Mouse (Mus musculus): Measurements from ENCODE around the gene Arfgap3.
"Not testable (repeated sequence)": the region's sequence is repeated elsewhere in the genome, so short reads cannot be mapped to it uniquely, and the experiment has no call there.

Gene Arfgap3

DNA sequence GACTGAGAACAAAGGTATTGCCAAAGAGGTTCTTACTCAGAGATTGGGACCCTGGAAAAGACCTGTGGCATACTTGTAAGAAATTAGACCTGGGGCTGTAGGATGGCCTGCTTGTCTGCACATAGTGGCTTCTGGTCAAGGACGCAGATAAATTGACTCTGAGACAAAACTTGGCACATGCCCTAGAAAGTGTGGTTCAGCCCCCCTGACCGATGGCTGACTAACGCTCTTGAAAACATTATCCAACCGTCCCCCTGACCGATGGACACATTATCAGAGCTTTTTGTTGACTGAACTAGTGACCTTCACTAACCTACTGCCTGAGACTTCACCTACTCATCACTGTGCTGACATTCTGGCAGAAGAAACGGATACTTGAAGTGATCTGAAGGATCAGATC lies 80.1 kb downstream of the Arfgap3 start:
- in situ Hi-C loops (cut with MboI; ENCODE audit: low pct_unique_long_range_greater_than_20kb in 1 of 2, low sequenced_read_pairs in 2 of 2, unreplicated experiment in 1 of 2): not testable (repeated sequence)

DNA sequence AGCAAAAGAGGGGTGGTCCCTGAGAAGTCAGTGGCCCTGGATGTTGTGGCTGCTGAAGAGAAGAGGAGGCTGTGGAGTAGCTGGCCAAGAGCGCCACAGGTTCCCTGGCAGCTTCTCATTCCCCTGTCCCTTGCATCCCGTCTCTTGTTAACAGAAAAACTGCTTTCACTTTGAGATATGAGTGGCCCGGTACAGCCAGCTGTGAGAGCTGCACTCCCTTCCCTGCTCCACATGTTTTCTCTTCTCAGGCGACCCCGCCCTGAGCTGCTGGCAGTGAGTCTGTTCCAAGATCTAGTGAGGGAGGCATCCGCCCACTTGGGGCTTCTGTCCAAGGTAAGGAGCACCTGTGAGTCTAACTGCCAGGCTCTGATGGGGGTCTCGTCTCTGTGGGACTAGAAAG lies 81.6 kb downstream of the Arfgap3 start:
- in situ Hi-C loops (cut with MboI; ENCODE audit: low pct_unique_long_range_greater_than_20kb in 1 of 2, low sequenced_read_pairs in 2 of 2, unreplicated experiment in 1 of 2): not testable (repeated sequence)

DNA sequence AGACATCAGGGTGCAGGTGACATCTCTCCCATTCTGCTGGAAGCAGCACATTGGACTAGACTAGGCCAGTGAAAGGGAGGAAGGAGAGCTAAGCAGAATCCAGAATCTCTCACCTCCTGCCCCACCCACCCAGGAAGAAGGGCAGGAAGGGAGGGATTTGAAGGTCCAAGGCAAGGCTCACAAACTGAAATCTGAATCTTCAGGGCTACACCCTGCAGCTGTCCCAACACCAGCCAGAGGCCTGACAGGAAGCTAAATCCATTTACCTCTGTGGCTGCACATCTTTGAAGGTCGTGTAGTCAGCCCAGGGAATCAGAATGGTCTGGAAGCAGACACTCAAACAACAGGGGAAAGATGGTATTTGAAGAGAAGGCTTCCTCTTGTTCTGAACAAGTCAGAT lies 84.8 kb downstream of the Arfgap3 start:
- in situ Hi-C loops (cut with MboI; ENCODE audit: low pct_unique_long_range_greater_than_20kb in 1 of 2, low sequenced_read_pairs in 2 of 2, unreplicated experiment in 1 of 2): no loop called here

DNA sequence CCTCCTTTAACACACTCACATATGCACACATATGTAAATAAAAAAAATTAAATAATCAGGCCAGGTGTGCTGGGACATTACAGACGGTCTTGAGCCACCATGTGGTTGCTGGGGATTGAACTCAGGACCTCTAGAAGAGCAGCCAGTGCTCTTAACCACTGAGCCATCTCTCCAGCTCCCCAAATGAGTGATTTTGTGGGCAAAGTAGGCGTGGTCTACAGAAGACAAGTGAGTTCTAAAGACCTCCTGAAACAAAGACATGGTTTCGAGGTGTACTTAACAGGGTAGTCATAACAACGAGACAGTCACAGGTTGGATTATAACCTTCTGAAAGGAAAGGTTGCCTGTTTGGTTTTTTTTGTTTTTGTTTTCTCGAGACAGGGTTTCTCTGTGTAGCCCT lies 86.6 kb downstream of the Arfgap3 start:
- in situ Hi-C loops (cut with MboI; ENCODE audit: low pct_unique_long_range_greater_than_20kb in 1 of 2, low sequenced_read_pairs in 2 of 2, unreplicated experiment in 1 of 2): no loop called here

DNA sequence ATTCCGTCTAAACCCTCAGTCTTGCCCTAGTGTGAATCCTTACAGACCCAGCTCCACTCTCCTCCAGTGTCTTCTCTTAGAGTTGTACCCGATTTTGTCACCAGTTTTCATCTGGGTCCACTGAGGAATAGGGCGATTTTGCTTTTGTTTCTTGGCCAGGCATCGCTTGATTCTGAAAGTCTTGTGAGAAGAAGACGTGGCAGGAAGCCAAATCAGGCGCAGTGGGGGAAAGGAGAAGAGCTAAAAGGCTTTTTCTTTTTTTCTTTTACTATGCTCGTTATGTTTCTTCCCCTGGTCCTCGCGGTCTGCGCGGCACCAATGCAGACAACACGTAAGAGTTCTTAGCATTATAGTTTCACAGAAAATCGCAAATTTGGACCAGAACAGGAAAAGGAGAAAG lies 92.1 kb downstream of the Arfgap3 start:
- in situ Hi-C loops (cut with MboI; ENCODE audit: low pct_unique_long_range_greater_than_20kb in 1 of 2, low sequenced_read_pairs in 2 of 2, unreplicated experiment in 1 of 2): no loop called here

DNA sequence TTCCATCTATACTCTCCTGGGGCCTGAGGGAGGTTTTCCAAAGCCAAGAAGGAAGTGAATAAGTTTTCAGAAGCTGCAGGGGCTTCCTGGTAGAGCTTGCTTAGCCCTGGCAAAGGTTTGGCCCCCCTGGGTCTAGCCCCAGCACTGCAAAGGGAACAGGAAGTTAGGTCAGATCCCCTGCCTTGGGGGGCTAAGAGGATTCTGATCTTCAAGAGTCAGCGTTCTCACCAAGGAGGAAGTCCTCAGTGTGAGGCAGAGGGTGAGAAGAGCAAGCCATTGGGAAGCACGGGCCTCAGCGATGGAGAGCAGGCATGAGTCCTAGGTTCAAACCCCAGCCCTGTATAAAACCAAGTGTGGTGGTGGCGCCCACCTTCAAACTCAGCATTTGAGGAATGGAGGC lies 93.6 kb downstream of the Arfgap3 start:
- in situ Hi-C loops (cut with MboI; ENCODE audit: low pct_unique_long_range_greater_than_20kb in 1 of 2, low sequenced_read_pairs in 2 of 2, unreplicated experiment in 1 of 2): no loop called here

DNA sequence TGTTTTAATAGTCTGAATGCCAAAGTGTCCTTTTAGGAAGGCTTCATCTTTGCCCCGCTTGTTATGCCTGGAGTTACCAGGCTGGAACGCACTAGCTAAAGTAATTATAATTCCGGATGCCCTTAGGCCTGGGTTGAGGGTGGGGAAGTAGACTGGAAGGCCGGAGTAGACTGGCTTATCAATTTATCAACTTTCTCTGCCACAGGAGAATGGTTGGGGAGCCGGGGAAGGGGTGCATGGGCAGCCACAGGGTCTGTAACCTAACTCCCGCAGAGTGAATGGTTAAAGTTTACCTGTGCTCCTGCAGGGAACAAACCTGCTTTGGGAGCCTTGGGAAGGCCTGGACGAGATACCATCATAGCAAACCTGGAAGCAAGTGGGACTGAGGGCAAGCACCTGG lies 94.1 kb downstream of the Arfgap3 start:
- in situ Hi-C loops (cut with MboI; ENCODE audit: low pct_unique_long_range_greater_than_20kb in 1 of 2, low sequenced_read_pairs in 2 of 2, unreplicated experiment in 1 of 2): no loop called here

DNA sequence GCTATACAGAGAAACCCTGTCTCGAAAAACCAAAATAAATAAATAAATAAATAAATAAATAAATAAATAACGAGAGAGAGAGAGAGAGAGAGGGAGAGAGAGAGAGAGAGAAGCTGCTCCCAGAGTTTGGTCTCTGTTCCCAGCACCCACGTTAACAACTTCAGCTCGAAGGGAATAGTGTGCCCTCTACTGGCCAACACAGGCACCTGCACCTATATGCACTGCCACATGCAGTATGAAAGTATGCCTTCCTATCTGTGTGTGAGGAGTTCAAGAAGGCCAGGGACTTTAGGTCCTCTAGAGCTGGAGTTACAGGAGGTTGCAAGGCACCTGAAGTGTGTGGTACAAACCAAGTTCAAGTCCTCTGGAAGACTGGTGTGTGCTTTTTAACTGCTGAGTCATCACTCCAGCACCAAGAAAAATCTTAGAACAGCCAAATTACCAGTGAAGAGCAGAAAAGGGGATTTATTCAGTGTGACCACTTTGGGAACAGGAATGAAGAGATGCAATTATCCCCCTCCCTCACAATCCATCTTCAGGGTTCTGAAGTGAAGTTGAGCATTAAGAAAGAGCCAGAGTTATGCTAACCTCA lies 94.8 kb downstream of the Arfgap3 start:
- in situ Hi-C loops (cut with MboI; ENCODE audit: low pct_unique_long_range_greater_than_20kb in 1 of 2, low sequenced_read_pairs in 2 of 2, unreplicated experiment in 1 of 2): no loop called here

DNA sequence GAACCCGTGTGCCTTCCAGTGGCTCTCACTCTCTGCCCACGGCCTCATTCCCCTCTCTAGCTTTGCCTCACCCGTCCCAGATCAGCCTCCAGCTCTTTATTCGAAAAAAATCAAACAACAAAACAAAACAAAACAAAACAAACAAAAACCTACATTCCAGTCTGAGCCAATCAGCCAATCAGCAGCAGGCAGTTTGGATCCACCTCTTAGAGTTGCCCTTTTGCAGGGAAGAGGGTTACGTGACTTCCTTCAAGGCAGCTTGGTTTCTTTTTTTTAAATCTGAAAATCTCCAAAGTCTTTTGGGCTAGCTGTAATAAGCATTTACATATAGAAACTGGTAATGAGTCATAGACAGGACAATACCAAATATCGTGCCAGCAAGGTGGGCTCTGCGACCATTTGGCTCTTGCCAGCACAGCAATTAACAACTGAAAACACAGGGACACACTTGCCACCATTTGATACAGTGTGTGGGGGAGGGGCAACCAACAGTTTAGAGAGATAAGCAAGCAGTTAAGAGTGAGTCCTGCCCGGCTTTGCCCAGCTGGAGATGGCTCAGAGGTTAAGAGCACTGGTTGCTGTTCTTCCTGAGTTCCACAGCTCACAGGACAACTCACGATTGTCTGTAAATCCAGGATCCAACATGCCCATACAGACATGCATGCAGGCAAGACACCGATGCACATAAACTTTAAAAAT lies 95.5 kb downstream of the Arfgap3 start:
- in situ Hi-C loops (cut with MboI; ENCODE audit: low pct_unique_long_range_greater_than_20kb in 1 of 2, low sequenced_read_pairs in 2 of 2, unreplicated experiment in 1 of 2): no loop called here

DNA sequence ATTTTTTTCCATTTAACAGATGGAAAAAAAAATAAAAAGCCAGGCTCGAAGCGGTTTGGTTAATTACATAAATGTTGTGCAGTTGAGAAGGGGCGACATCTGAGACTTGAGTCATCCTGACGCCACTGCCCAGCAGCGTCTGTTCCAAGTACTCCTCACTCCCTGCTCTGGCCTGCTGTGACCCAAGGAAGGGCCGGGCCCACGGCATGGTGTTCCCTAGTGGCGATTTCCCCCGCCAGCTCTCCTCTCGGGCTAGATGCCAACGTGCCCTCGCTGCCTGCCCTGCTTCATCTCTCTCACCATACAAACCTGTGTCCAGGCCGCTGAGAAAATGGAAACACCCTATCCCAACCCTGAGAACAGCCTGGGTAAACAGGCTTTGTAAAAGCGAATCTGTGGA lies 98.0 kb downstream of the Arfgap3 start:
- in situ Hi-C loops (cut with MboI; ENCODE audit: low pct_unique_long_range_greater_than_20kb in 1 of 2, low sequenced_read_pairs in 2 of 2, unreplicated experiment in 1 of 2): no loop called here

DNA sequence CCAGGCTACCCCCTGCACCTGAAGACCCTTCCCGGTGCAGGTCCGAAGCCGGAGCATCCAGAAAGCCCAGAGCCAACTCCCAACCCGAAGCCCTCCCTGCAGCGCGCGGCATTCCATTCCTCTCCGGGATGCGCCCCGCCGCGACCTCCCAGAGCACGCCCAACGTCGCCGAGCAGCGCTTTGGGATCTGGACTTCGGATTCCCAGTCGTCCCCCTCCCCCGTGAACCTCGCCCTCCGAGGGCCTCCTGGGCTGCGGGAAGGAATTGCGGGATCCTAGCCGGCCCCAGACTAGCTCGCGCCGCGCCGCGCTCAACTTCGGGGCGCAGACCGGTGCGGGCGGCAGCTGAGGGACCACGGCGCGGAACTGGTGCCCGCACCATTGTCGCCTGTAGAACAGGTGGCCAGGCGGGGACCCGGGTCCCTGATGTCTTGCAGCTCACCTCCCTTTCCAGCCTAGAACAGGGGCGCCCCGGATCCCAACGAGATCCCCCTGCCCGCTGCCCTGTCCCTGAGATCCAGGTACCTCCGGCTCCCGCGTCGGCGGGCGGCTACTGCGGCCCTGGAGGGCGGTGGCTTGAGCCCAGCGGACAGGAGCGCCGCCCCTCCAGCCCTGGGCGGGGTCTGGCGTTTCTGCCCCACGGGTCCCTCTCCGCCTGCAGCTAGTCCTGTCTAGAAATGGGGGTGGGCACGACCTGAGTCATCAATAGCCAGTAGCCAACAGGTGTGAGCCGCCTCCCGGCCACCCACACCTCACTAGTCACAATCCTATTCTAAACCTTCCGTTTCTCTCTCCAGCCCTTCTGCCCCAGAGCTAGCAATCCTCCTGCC lies 98.7 kb downstream of the Arfgap3 start, which contains the start of gene A4galt:
Gene A4galt (minus strand): TSS at position 599 of the 829 bp plus-strand sequence.
- in situ Hi-C loops (cut with MboI; ENCODE audit: low pct_unique_long_range_greater_than_20kb in 1 of 2, low sequenced_read_pairs in 2 of 2, unreplicated experiment in 1 of 2): no loop called here

DNA sequence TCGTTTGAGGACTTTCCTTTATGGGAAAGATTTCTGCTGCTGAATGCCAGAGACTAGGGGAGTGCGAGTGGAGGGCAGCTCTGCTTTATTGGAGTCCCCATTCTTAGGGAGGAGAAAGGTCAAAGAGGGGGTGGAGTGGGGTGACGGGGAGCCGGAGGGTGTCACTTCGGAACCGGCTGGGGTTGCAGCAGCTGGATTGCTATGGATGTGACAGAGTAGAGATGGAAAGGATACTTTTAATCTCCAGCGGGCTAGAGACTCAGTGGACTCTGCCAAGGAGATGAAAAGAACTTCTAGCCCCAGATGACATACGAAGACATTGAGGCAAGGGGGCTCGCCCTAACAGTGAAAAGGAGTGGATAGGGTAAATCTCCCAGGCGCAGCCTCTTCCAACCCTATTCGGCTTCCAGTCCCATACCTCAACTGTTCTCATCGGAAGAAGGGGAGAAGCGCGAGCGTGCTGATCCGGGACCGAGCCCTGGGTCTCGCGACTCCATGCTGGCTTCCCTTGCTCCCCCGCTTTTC lies 99.3 kb downstream of the Arfgap3 start:
- in situ Hi-C loops (cut with MboI; ENCODE audit: low pct_unique_long_range_greater_than_20kb in 1 of 2, low sequenced_read_pairs in 2 of 2, unreplicated experiment in 1 of 2): no loop called here

Measured in mouse embryonic stem cell (cell line).